Mouse (Mus musculus) intestine, embryonic 14.5 days (tissue): ENCODE measurements around the gene Gm47189. TPM values are rescaled to one million over a fixed set of nuclear protein-coding genes. Genes with fewer than 3 reads are reported as not detected.
"Not testable (repeated sequence)": the region's sequence is repeated elsewhere in the genome, so short reads cannot be mapped to it uniquely, and the experiment has no call there.

Source experiments
- ATAC-seq: fragments of 200-750 bp; cut with Nextera tagmentation; replicated peaks from 2 replicates; pipeline ENCODE4 v1.8.0; 2017; ENCODE audit warnings: low read depth, moderate number of reproducible peaks, moderate TSS enrichment, moderate library complexity; ENCODE audit not compliant: low FRiP score, low TSS enrichment
- DNase-seq: peaks from one replicate; pipeline ENCODE4 v3.0.0-alpha.2; 2018; ENCODE audit warnings: low spot score
- H3K27ac ChIP-seq: fragments of 300-500 bp; sonication (generic); 2 replicates; pipeline ENCODE4 v1.5.1; 2014; ENCODE audit warnings: low read depth, mild to moderate bottlenecking, control low read depth
- H3K27me3 ChIP-seq: fragments of 300-500 bp; sonication (generic); replicated peaks from 2 replicates; pipeline ENCODE4 v1.6.1; 2014; ENCODE audit warnings: low read length, control low read depth; ENCODE audit not compliant: control insufficient read depth, insufficient read depth
- H3K36me3 ChIP-seq: fragments of 300-500 bp; sonication (generic); 2 replicates; pipeline ENCODE4 v1.6.1; 2014; ENCODE audit warnings: low read length, control low read depth; ENCODE audit not compliant: control insufficient read depth, insufficient read depth
- H3K4me1 ChIP-seq: fragments of 300-500 bp; sonication (generic); replicated peaks from 2 replicates; pipeline ENCODE4 v1.6.1; 2014; ENCODE audit warnings: low read length, control low read depth, mixed read lengths; ENCODE audit not compliant: control insufficient read depth, insufficient read depth
- H3K4me2 ChIP-seq: fragments of 300-500 bp; sonication (generic); 2 replicates; pipeline ENCODE4 v1.6.1; 2014; ENCODE audit warnings: low read length
- H3K4me3 ChIP-seq: fragments of 300-500 bp; sonication (generic); 2 replicates; pipeline ENCODE4 v1.5.1; 2014; ENCODE audit warnings: low read depth, low read length, control low read depth, mixed read lengths
- H3K9ac ChIP-seq: fragments of 300-500 bp; sonication (generic); 2 replicates; pipeline ENCODE4 v1.6.1; 2014; ENCODE audit warnings: mild to moderate bottlenecking, low read length
- H3K9me3 ChIP-seq: fragments of 300-500 bp; sonication (generic); 2 replicates; pipeline ENCODE4 v1.6.1; 2016; ENCODE audit warnings: low read length, control low read depth; ENCODE audit not compliant: control insufficient read depth
- WGBS: fragments of 180-500 bp; shearing (Covaris S2); extraction: QIAGEN DNeasy Blood & Tissue Kit; methylation state at CpG from one replicate; pipeline ENCODE4 v1.1.7; 2014; 5-methylcytosine and 5-hydroxymethylcytosine counted together
- polyA plus RNA-seq: library from polyadenylated mRNA; unstranded; fragments of >200 nt; fragmentation: Nextera tagmentation; extraction: Ambion mirVana; gene quantifications from 2 replicates; pipeline ENCODE4 v1.2.1, GENCODE M21; 2014

The Gm47189 gene
- not detected in 2 replicates for polyA plus RNA-seq

GRCm38 (mm10) chr14:41772341-41772740, at the start of gene Gm47189:
Gm47189 (minus strand) TSS chr14:41772441.
- ATAC-seq, H3K27ac ChIP-seq, H3K4me3 ChIP-seq, H3K36me3 ChIP-seq, H3K9ac ChIP-seq, H3K9me3 ChIP-seq, H3K4me2 ChIP-seq, DNase-seq, H3K27me3 ChIP-seq, H3K4me1 ChIP-seq: not testable (repeated sequence)

GRCm38 (mm10) chr14:41755931-41756330, 16.3 kb downstream of the Gm47189 start:
- H3K27me3 ChIP-seq, H3K36me3 ChIP-seq, H3K4me3 ChIP-seq, DNase-seq, H3K9me3 ChIP-seq, H3K27ac ChIP-seq, ATAC-seq, H3K4me2 ChIP-seq, H3K4me1 ChIP-seq, H3K9ac ChIP-seq: not testable (repeated sequence)
- 92% methylated on average over 2 of the region's 3 CpGs for WGBS

- not testable (repeated sequence) for H3K4me1 ChIP-seq, H3K4me2 ChIP-seq, H3K9ac ChIP-seq, H3K4me3 ChIP-seq, ATAC-seq, H3K27me3 ChIP-seq, DNase-seq, H3K27ac ChIP-seq, H3K9me3 ChIP-seq, H3K36me3 ChIP-seq
- WGBS, result no CpG with 5 or more reads among the region's 1 CpGs
Observed at GRCm38 (mm10) chr14:41750514-41750913, 21.7 kb downstream of the Gm47189 start, which contains the start of gene Gm7929. Gm7929 (minus strand) TSS chr14:41750614.

GRCm38 (mm10) chr14:41723437-41723836, 48.8 kb downstream of the Gm47189 start:
- not testable (repeated sequence) for ATAC-seq, H3K36me3 ChIP-seq, H3K4me3 ChIP-seq, H3K9ac ChIP-seq, H3K9me3 ChIP-seq, H3K27ac ChIP-seq, H3K27me3 ChIP-seq, H3K4me2 ChIP-seq, H3K4me1 ChIP-seq
- WGBS, result 74% methylated on average over 17 of the region's 17 CpGs
- DNase-seq, result peak; percentile 6

- H3K27me3 ChIP-seq, H3K4me3 ChIP-seq, H3K4me1 ChIP-seq, H3K36me3 ChIP-seq, H3K9me3 ChIP-seq, DNase-seq, H3K9ac ChIP-seq, H3K4me2 ChIP-seq, H3K27ac ChIP-seq, ATAC-seq: not testable (repeated sequence)
- 80% methylated on average over 1 of the region's 1 CpGs for WGBS
Observed at GRCm38 (mm10) chr14:41717180-41717579, 55.1 kb downstream of the Gm47189 start.

Other genes starting within 250 kb of the Gm47189 start
- gene Gm7970, start 216.9 kb downstream of the Gm47189 start, polyA plus RNA-seq, result not detected in 2 replicates
- gene 1700049E17Rik2, start 199.2 kb downstream of the Gm47189 start, polyA plus RNA-seq, result not detected in 2 replicates
- gene Gm3072, start 147.8 kb downstream of the Gm47189 start, polyA plus RNA-seq, result not detected in 2 replicates
- not detected in 2 replicates for gene Gm3676, start 126.0 kb downstream of the Gm47189 start, polyA plus RNA-seq
- not detected in 2 replicates for gene Gm8068, start 70.6 kb downstream of the Gm47189 start, polyA plus RNA-seq
- not detected in 2 replicates for gene Gm7929, start 21.8 kb downstream of the Gm47189 start, polyA plus RNA-seq
- gene Gm7980, start 134.8 kb upstream of the Gm47189 start, polyA plus RNA-seq, result not detected in 2 replicates
- not detected in 2 replicates for gene 1700049E17Rik1, start 152.5 kb upstream of the Gm47189 start, polyA plus RNA-seq
- not detected in 2 replicates for gene 1700024B05Rik, start 171.6 kb upstream of the Gm47189 start, polyA plus RNA-seq
- not detected in 2 replicates for gene Gm6401, start 195.5 kb upstream of the Gm47189 start, polyA plus RNA-seq
- not detected in 2 replicates for gene Gm3543, start 210.9 kb upstream of the Gm47189 start, polyA plus RNA-seq